Mouse (Mus musculus) heart, embryonic 10.5 days (tissue): ENCODE measurements around the gene Slc35d2. TPM values are rescaled to one million over a fixed set of nuclear protein-coding genes. Genes with fewer than 3 reads are reported as not detected.
A peak's percentile ranks its signal among the peaks of the same experiment; 100 is the strongest.

Source experiments
- DNase-seq: peaks from one replicate; pipeline ENCODE4 v3.0.0-alpha.2; 2017; ENCODE audit warnings: low spot score
- H3K27ac ChIP-seq: fragments of 300-500 bp; sonication (generic); 2 replicates; pipeline ENCODE4 v1.5.1; 2016; ENCODE audit warnings: mild to moderate bottlenecking
- H3K27me3 ChIP-seq: fragments of 300-500 bp; sonication (generic); 2 replicates; pipeline ENCODE4 v1.6.1; 2016; ENCODE audit warnings: mild to moderate bottlenecking; ENCODE audit not compliant: poor library complexity, insufficient read depth, severe bottlenecking
- H3K36me3 ChIP-seq: fragments of 300-500 bp; sonication (generic); 2 replicates; pipeline ENCODE4 v1.6.1; 2016; ENCODE audit warnings: mild to moderate bottlenecking, moderate library complexity
- H3K4me1 ChIP-seq: fragments of 300-500 bp; sonication (generic); 2 replicates; pipeline ENCODE4 v1.6.1; 2016; ENCODE audit warnings: mild to moderate bottlenecking
- H3K4me3 ChIP-seq: fragments of 300-500 bp; sonication (generic); 2 replicates; pipeline ENCODE4 v1.5.1; 2016; ENCODE audit warnings: mild to moderate bottlenecking, moderate library complexity
- H3K9me3 ChIP-seq: fragments of 300-500 bp; sonication (generic); 2 replicates; pipeline ENCODE4 v1.6.1; 2016; ENCODE audit warnings: mild to moderate bottlenecking, moderate library complexity
- WGBS: fragments of 180-500 bp; shearing (Covaris S2); methylation state at CpG from one replicate; pipeline ENCODE4 v1.1.7; 2016; 5-methylcytosine and 5-hydroxymethylcytosine counted together
- polyA plus RNA-seq: library from polyadenylated mRNA; unstranded; fragments of >200 nt; fragmentation: Nextera tagmentation; extraction: Ambion mirVana; gene quantifications from 2 replicates; pipeline ENCODE4 v1.2.1, GENCODE M21; 2016

The Slc35d2 gene
- 7.7 and 8.7 TPM in 2 replicates for polyA plus RNA-seq

DNA sequence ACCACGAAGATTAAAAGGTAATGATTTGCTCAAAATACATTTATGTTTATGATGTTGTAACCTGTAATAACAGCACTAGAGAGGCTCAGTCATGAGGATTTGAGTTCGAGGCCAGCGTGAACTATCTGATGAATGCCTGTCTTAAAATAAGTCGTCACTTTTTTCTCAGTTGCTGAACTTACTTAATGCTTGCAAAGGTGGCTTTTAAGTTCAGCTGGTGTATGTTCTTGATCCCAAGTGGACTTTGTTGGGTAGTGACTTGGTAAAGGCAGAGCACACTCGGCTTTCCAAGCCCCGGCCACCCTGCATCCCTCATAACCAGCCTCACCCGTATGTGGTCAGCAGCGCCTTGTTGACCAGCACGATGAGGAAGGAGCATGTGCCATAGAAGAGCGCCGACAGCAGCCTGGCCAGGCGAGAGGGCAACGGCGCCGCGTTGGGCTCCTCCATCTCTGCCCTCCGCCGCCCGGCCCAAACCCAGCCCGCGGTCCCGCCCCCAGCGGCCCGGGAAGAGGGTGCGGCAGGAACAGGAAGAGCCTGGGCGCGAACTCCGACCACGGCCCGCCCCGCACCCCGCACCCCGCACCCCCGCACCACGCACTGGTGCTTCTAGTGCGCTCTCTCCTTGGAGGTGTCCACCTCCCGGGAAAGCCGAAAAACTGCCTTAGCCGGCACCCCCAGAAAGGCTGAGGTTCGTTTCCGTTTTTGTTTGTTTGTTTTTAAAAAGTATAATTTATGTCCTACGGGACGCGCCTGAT is at the start of gene Slc35d2:
Gene Slc35d2 (minus strand): TSS at position 511 of the 758 bp plus-strand sequence.
- peaks cover 17% of the 10 kb centered on the region for H3K36me3 ChIP-seq
- no peak for DNase-seq
- 6% methylated on average over 44 of the region's 44 CpGs for WGBS
- H3K4me3 ChIP-seq = peak within 1 kb of the TSS; percentile 78
- no peaks in the 10 kb centered on the region for H3K9me3 ChIP-seq
- peak within 1 kb of the TSS; percentile 90 for H3K27ac ChIP-seq
- no peaks in the 10 kb centered on the region for H3K27me3 ChIP-seq
- H3K4me1 ChIP-seq = no peaks in the 10 kb centered on the region; the same call in 1 of the 2 replicates

GRCm38 (mm10) chr13:64178000-64178399 is 48.8 kb upstream of the Slc35d2 start:
- peaks cover 2% of the 10 kb centered on the region; the same call in 1 of the 2 replicates for H3K9me3 ChIP-seq
- H3K27me3 ChIP-seq = no peaks in the 10 kb centered on the region
- H3K4me1 ChIP-seq = peaks cover 11% of the 10 kb centered on the region
- DNase-seq = no peak
- 62% methylated on average over 7 of the region's 7 CpGs for WGBS
- H3K27ac ChIP-seq = no peak overlapping the region
- H3K4me3 ChIP-seq = no peak overlapping the region
- peaks cover 83% of the 10 kb centered on the region for H3K36me3 ChIP-seq

DNA sequence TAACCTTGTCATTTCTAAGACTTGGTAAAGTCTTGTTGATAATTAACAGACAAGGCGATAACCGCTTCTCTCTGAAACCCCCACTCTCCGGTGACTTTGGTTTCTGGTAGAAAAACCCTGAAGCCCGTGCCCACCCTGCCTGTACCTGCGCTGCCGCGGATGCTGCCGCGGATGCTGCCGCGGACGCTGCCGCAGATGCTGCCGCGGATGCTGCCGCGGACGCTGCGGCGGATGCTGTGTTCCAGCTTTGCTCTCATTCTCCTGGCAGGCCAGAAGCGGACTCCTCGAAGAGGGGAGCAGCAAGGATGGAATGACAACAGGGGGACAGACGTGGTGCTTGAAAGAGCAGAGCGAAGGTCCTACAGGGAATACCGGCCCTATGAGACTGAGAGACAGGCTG is 40.6 kb upstream of the Slc35d2 start:
- 94% methylated on average over 25 of the region's 25 CpGs for WGBS
- H3K27ac ChIP-seq = no peak overlapping the region
- H3K4me3 ChIP-seq = no peak overlapping the region
- H3K9me3 ChIP-seq = peaks cover 51% of the 10 kb centered on the region
- peaks cover 87% of the 10 kb centered on the region for H3K36me3 ChIP-seq
- H3K27me3 ChIP-seq = no peaks in the 10 kb centered on the region
- DNase-seq = no peak
- H3K4me1 ChIP-seq = no peaks in the 10 kb centered on the region

- peaks cover 9% of the 10 kb centered on the region for H3K9me3 ChIP-seq
- WGBS = 39% methylated on average over 13 of the region's 13 CpGs
- peaks cover 25% of the 10 kb centered on the region for H3K36me3 ChIP-seq
- peaks cover 17% of the 10 kb centered on the region for H3K4me1 ChIP-seq
- no peak overlapping the region for H3K27ac ChIP-seq
- H3K4me3 ChIP-seq = peak overlapping the region; percentile 81
- no peak for DNase-seq
- no peaks in the 10 kb centered on the region for H3K27me3 ChIP-seq
Observed at GRCm38 (mm10) chr13:64163147-64163715, 34.1 kb upstream of the Slc35d2 start.

DNA sequence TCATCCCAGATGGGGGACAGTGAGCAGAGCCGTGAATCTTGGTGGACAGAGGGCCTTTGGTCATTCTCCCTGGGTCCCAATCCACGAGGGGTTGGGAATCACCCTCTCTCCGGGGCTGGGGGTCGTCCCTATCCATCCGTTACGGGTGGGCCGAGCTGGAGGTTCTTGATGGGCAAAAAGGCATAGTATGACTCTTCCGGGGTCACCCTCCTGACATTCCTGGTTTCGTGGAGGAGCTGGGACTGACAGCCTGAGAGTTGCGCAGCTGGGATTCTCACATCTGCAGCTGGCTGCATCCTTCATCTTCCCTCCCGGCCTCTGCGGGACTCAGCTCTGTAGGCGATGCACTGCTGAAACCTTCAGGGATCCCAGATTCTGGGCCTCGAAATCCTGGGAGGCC is 33.5 kb upstream of the Slc35d2 start:
- Histone ChIP-seq H3K27ac (peak overlapping the region; percentile 92), H3K4me3 (peak overlapping the region; percentile 81), H3K27me3 (no peaks in the 10 kb centered on the region), H3K9me3 (peaks cover 8% of the 10 kb centered on the region; the same call in 1 of the 2 replicates), H3K4me1 (peaks cover 17% of the 10 kb centered on the region), H3K36me3 (peaks cover 22% of the 10 kb centered on the region)
- 2% methylated on average over 14 of the region's 14 CpGs for WGBS
- DNase-seq = no peak

- no peak for DNase-seq
- Histone ChIP-seq H3K36me3 (peaks cover 16% of the 10 kb centered on the region), H3K4me3 (peak overlapping the region; percentile 81), H3K4me1 (peaks cover 17% of the 10 kb centered on the region), H3K27me3 (no peaks in the 10 kb centered on the region), H3K27ac (peak overlapping the region; percentile 92), H3K9me3 (peaks cover 4% of the 10 kb centered on the region; the same call in 1 of the 2 replicates)
- WGBS = under 1% methylated on average over 71 of the region's 71 CpGs
Observed at GRCm38 (mm10) chr13:64161916-64162611, 32.9 kb upstream of the Slc35d2 start.

GRCm38 (mm10) chr13:64161548-64161915 is 32.4 kb upstream of the Slc35d2 start, which contains the start of gene Habp4:
TSS of gene Habp4 (plus strand) at chr13:64161824.
- Histone ChIP-seq H3K9me3 (no peaks in the 10 kb centered on the region), H3K27ac (peak within 1 kb of the TSS; percentile 92), H3K36me3 (peaks cover 11% of the 10 kb centered on the region), H3K4me3 (peak within 1 kb of the TSS; percentile 81), H3K4me1 (peaks cover 17% of the 10 kb centered on the region), H3K27me3 (no peaks in the 10 kb centered on the region)
- WGBS = under 1% methylated on average over 31 of the region's 31 CpGs
- DNase-seq = peak; percentile 99

DNA sequence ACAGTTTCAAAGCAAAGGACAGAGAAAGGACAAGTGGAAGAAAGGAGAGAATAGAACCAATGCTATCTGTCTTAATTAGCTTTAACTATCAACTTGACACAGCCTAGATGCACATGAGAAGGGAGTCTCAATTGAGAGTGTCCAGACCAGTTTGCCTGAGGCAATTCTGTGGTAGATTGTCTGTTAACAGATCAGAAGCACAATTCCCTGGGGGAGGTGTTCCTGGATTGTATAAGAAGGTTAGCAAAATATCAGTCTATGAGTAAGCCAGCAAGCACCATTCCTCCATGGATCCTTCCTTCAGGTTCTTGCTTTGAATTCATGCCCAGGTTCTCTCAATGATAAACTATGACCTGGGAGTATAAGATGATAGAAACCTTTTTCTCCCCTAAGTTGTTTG is 27.8 kb upstream of the Slc35d2 start:
- Histone ChIP-seq H3K9me3 (no peaks in the 10 kb centered on the region), H3K4me1 (peaks cover 12% of the 10 kb centered on the region)

DNA sequence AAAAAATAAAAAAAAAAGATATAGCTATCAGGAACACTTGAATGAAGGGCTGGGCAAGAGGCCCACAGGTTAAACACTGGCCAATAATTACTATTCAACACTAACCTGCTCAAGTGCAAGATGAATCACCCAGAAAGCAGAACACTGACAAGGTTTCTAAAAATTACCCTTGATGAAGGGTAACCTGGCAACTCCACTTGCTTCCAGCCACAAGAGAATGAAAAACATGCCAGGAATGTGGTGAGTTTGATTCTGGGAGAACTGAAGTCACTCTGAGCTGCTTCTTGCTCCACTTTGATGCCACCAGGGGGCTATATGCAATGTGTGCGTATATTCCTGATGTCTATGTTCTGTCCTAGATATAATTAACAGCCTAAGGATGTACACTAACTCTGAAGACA is 26.0 kb upstream of the Slc35d2 start:
- H3K4me3 ChIP-seq = no peak overlapping the region
- peak overlapping the region; percentile 96; the same call in 1 of the 2 replicates for H3K27ac ChIP-seq
- no peaks in the 10 kb centered on the region for H3K27me3 ChIP-seq
- H3K36me3 ChIP-seq = no peaks in the 10 kb centered on the region
- 11% methylated on average over 1 of the region's 1 CpGs for WGBS
- peak; percentile 83 for DNase-seq
- H3K9me3 ChIP-seq = no peaks in the 10 kb centered on the region
- H3K4me1 ChIP-seq = peaks cover 19% of the 10 kb centered on the region

More for the DNA sequence above, 27.8 kb upstream of the Slc35d2 start:
- H3K27me3 ChIP-seq = no peaks in the 10 kb centered on the region
- no peaks in the 10 kb centered on the region for H3K36me3 ChIP-seq
- no peak overlapping the region for H3K27ac ChIP-seq
- H3K4me3 ChIP-seq = no peak overlapping the region
- no peak for DNase-seq

- H3K27ac ChIP-seq = peak overlapping the region; percentile 96
- H3K4me1 ChIP-seq = peaks cover 25% of the 10 kb centered on the region
- WGBS = 54% methylated on average over 2 of the region's 2 CpGs
- H3K9me3 ChIP-seq = no peaks in the 10 kb centered on the region
- DNase-seq = no peak
- H3K36me3 ChIP-seq = no peaks in the 10 kb centered on the region
- H3K27me3 ChIP-seq = no peaks in the 10 kb centered on the region
- no peak overlapping the region for H3K4me3 ChIP-seq
Observed at GRCm38 (mm10) chr13:64154651-64155050, 25.5 kb upstream of the Slc35d2 start.

DNA sequence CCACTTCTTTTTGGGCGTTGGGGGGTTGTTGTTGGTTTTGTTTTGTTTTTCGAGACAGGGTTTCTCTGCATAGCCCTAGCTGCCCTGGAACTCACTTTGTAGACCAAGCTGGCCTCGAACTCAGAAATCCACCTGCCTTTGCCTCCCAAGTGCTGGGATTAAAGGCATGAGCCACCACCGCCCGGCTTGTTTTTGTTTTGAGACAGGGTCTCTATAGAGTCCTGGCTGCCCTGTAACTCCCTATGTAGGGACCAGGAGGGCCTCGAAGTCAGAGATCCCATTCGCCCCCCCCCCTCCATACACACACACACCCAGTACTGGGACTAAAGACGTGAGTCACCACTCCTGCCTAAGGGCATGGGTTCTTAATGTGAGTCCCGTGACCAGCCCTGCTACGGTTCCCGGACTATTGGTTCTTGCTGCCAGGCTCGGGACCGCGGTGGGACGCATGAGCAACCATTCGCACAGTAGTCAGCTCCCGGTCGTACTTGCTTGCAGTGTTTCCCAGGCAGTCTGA is 24.6 kb upstream of the Slc35d2 start:
- peak; percentile 87 for DNase-seq
- H3K27ac ChIP-seq = peak overlapping the region; percentile 96
- peaks cover 30% of the 10 kb centered on the region for H3K4me1 ChIP-seq
- no peaks in the 10 kb centered on the region for H3K36me3 ChIP-seq
- peak overlapping the region; percentile 92 for H3K4me3 ChIP-seq
- H3K27me3 ChIP-seq = no peaks in the 10 kb centered on the region
- H3K9me3 ChIP-seq = no peaks in the 10 kb centered on the region
- 1% methylated on average over 17 of the region's 18 CpGs for WGBS

GRCm38 (mm10) chr13:64153083-64153682 is 24.0 kb upstream of the Slc35d2 start, which contains the start of gene Zfp367:
TSS of gene Zfp367 (minus strand) at chr13:64153202.
- H3K27me3 ChIP-seq = no peaks in the 10 kb centered on the region
- DNase-seq = peak; percentile 100
- H3K27ac ChIP-seq = peak within 1 kb of the TSS; percentile 96
- no peaks in the 10 kb centered on the region for H3K36me3 ChIP-seq
- H3K4me3 ChIP-seq = peak within 1 kb of the TSS; percentile 92
- no peaks in the 10 kb centered on the region for H3K9me3 ChIP-seq
- WGBS = 0% methylated on average over 56 of the region's 56 CpGs
- H3K4me1 ChIP-seq = peaks cover 30% of the 10 kb centered on the region
